Mouse (Mus musculus) ES-Bruce4 (cell line): ENCODE measurements at regions not wholly inside any gene's neighbourhood (a gene's known extent, or its start where the extent isn't known, plus 50 kb on each side); places are given as distances from the start of the nearest gene placed in this dataset.

Source experiments
- H3K27ac ChIP-seq: 2 replicates; pipeline ENCODE4 v1.5.1; 2012; ENCODE audit warnings: low read length, inconsistent platforms; ENCODE audit not compliant: insufficient read depth
- H3K27me3 ChIP-seq: 2 replicates; pipeline ENCODE4 v1.6.1; 2012; ENCODE audit warnings: mild to moderate bottlenecking, low read length, inconsistent platforms; ENCODE audit not compliant: control insufficient read depth, poor library complexity, insufficient read depth, severe bottlenecking
- H3K36me3 ChIP-seq: 2 replicates; pipeline ENCODE4 v1.6.1; 2012; ENCODE audit warnings: inconsistent platforms, mild to moderate bottlenecking, low read length, moderate library complexity; ENCODE audit not compliant: control insufficient read depth, poor library complexity, insufficient read depth, severe bottlenecking
- H3K4me1 ChIP-seq: one replicate; pipeline ENCODE4 v1.8.1; 2011; ENCODE audit warnings: low read length; ENCODE audit not compliant: control insufficient read depth, insufficient read depth
- H3K4me3 ChIP-seq: 2 replicates; pipeline ENCODE4 v1.5.1; 2011; ENCODE audit warnings: low read depth, mild to moderate bottlenecking, low read length
- H3K9ac ChIP-seq: 2 replicates; pipeline ENCODE4 v1.6.1; 2012; ENCODE audit warnings: low read depth, mild to moderate bottlenecking, inconsistent platforms; ENCODE audit not compliant: poor library complexity, severe bottlenecking
- H3K9me3 ChIP-seq: replicated peaks from 2 replicates; pipeline ENCODE4 v1.6.1; 2012; ENCODE audit warnings: mild to moderate bottlenecking, low read length, inconsistent platforms; ENCODE audit not compliant: control insufficient read depth, poor library complexity, insufficient read depth, severe bottlenecking
- CTCF ChIP-seq: IDR thresholded peaks from one replicate; pipeline ENCODE4 v1.8.1; 2011; ENCODE audit warnings: low read depth, low read length
- EP300 ChIP-seq: IDR thresholded peaks from 2 replicates; pipeline ENCODE4 v1.6.1; 2011; ENCODE audit warnings: low read depth, low read length; ENCODE audit not compliant: insufficient read depth
- POLR2A ChIP-seq: IDR thresholded peaks from one replicate; pipeline ENCODE4 v1.8.1; 2011; ENCODE audit warnings: low read length; ENCODE audit not compliant: insufficient read depth

- Histone ChIP-seq H3K9ac (no peak overlapping the region), H3K27ac (no peak overlapping the region), H3K9me3 (no peaks in the 10 kb centered on the region), H3K4me3 (no peak overlapping the region), H3K27me3 (no peaks in the 10 kb centered on the region), H3K36me3 (no peaks in the 10 kb centered on the region), H3K4me1 (no peaks in the 10 kb centered on the region)
- TF ChIP-seq CTCF (no peak), POLR2A (no peak), EP300 (no peak)
These were observed 489.7 kb downstream of the Klf5 start for GRCm38 (mm10) chr14:99788185-99788584.

DNA sequence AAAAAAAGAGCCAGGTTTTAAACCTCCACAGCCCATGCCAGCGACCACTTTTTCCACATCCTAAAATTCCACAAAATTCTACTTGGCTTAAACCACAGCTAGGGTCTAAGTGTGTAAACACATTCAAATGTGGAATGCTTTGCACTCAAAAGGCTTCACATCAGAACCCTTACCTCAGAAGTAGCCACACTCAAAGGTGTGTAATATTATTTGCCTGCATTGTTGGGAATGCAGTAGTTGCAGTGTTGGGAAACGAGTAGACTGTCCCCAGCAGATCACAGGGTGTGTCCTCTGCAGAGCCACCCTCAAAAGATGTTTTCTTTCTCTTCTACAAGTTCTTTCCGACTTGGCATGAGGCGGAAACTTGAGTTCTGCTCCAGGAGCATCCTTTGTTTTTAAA is 488.2 kb downstream of the Klf12 start:
- H3K4me1 ChIP-seq = no peaks in the 10 kb centered on the region
- no peaks in the 10 kb centered on the region for H3K9me3 ChIP-seq
- no peaks in the 10 kb centered on the region for H3K27me3 ChIP-seq
- H3K36me3 ChIP-seq = no peaks in the 10 kb centered on the region
- no peak overlapping the region for H3K9ac ChIP-seq
- no peak overlapping the region for H3K4me3 ChIP-seq
- H3K27ac ChIP-seq = no peak overlapping the region
- TF ChIP-seq CTCF (no peak), POLR2A (no peak), EP300 (no peak)

GRCm38 (mm10) chr14:99806052-99806451 is 478.4 kb downstream of the Klf12 start:
- Histone ChIP-seq H3K9ac (no peak overlapping the region), H3K36me3 (no peaks in the 10 kb centered on the region), H3K4me1 (no peaks in the 10 kb centered on the region), H3K27ac (no peak overlapping the region), H3K9me3 (no peaks in the 10 kb centered on the region), H3K27me3 (no peaks in the 10 kb centered on the region), H3K4me3 (no peak overlapping the region)
- TF ChIP-seq EP300 (no peak), POLR2A (no peak), CTCF (no peak)

DNA sequence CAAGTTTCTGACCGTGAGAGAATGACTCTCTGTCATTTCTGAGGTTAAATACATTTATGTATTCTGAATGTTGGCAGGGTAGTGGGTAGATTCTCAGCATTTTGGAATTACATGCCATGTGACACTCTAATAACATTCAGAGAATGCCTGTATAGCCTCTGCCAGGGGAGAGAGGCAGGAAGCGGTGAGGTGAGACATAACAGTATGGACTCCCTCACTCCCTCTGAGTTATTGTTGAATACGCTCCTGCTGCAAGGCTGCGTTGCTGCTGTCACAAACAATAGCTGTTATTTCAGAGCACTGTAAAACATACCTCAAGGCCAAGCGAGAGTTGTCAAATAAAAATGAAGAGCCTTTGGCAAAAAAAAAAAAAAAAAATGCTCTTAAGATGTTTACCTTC is 477.9 kb downstream of the Klf12 start:
- Histone ChIP-seq H3K36me3 (no peaks in the 10 kb centered on the region), H3K9ac (no peak overlapping the region), H3K4me1 (no peaks in the 10 kb centered on the region), H3K4me3 (no peak overlapping the region), H3K9me3 (no peaks in the 10 kb centered on the region), H3K27me3 (no peaks in the 10 kb centered on the region), H3K27ac (no peak overlapping the region)
- TF ChIP-seq POLR2A (no peak), EP300 (no peak)

DNA sequence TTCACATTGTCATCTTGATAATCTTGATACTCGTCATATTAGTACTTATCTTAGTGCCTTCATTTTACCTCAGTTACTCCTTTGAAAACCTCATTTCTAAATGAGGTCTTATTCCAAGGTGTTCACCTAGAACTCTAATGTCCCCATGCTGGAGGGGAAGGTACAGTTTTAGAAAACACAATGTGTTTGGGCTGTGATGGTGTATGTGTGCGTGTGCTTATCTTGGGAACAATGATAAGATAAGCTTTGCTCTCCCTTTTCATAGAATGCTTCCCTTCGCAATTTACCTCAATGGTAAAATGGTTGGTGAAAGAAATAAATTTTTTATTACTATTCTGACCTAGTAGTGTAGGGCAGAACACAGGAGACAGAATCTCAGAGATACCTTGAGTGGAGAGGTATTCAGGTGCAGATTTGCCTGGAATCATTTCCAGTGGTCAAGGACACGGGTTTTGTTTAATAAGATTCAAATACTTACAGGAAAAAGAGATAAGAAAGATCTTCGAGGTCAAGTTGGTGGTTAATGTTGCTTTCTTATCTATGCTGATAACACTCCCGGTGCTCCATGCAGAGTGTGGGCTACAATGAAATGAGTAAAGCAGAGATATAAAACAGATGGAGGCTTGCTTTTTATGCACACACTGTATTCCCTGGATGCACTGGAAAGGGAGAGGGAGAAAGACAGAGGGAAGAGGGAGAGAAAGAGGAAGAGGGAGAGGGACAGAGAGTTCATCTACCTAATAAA is 471.6 kb downstream of the Klf12 start:
- H3K27me3 ChIP-seq = no peaks in the 10 kb centered on the region
- H3K4me3 ChIP-seq = no peak overlapping the region
- no peak for TF ChIP-seq CTCF
- no peak for TF ChIP-seq EP300
- no peak for TF ChIP-seq POLR2A
- H3K27ac ChIP-seq = no peak overlapping the region
- no peaks in the 10 kb centered on the region for H3K36me3 ChIP-seq
- no peaks in the 10 kb centered on the region for H3K9me3 ChIP-seq
- no peaks in the 10 kb centered on the region for H3K4me1 ChIP-seq
- no peak overlapping the region for H3K9ac ChIP-seq
